ENCODE assay signal across 8 mouse cellular contexts in genomic region chr9:72699702-72700101, GRCm38 (mm10). TPM values are rescaled to one million over a fixed set of nuclear protein-coding genes. Genes with fewer than 3 reads are reported as not detected.
DNase-seq lines count a peak whose midpoint lies in the region; ATAC-seq and TF ChIP-seq lines count a peak whose summit lies in the region.

No protein-coding gene starts in this region.

- no peak overlapping the region for H3K4me3 ChIP-seq in hindbrain, postnatal 0 days (ENCODE audit: low read length)
- no peak overlapping the region for H3K4me3 ChIP-seq in hindbrain, embryonic 10.5 days
- no peak overlapping the region for H3K4me3 ChIP-seq in forebrain, embryonic 16.5 days (replicated peaks; ENCODE audit: low read length)

- no peak overlapping the region for H3K9ac ChIP-seq in hindbrain, postnatal 0 days (replicated peaks; ENCODE audit: low read length)
- H3K9ac ChIP-seq in forebrain, embryonic 16.5 days (replicated peaks; ENCODE audit: low read depth, low read length) = no peak overlapping the region

- intact Hi-C loops in left cerebral cortex, postnatal 4 days (cut with DNase I) = no loop called here

- ATAC-seq in hindbrain, postnatal 0 days = no peak
- ATAC-seq in forebrain, embryonic 16.5 days = no peak

- peaks cover 7% of the 10 kb centered on the region for H3K36me3 ChIP-seq in hindbrain, postnatal 0 days (ENCODE audit: insufficient read depth, low read length)
- peaks cover 99% of the 10 kb centered on the region for H3K36me3 ChIP-seq in hindbrain, embryonic 10.5 days
- H3K36me3 ChIP-seq in forebrain, embryonic 16.5 days (ENCODE audit: control insufficient read depth, insufficient read depth) = peaks cover 21% of the 10 kb centered on the region

- peak overlapping the region; percentile 51 for H3K27ac ChIP-seq in hindbrain, postnatal 0 days
- H3K27ac ChIP-seq in hindbrain, embryonic 10.5 days = no peak overlapping the region
- no peak overlapping the region for H3K27ac ChIP-seq in forebrain, embryonic 16.5 days (ENCODE audit: low read length)

- no peak overlapping the region for H3K4me2 ChIP-seq in hindbrain, postnatal 0 days (ENCODE audit: low read depth, low read length)
- no peak overlapping the region for H3K4me2 ChIP-seq in forebrain, embryonic 16.5 days (ENCODE audit: low read length)

- no peaks in the 10 kb centered on the region for H3K9me3 ChIP-seq in hindbrain, postnatal 0 days (ENCODE audit: low read length)
- no peaks in the 10 kb centered on the region for H3K9me3 ChIP-seq in hindbrain, embryonic 10.5 days
- H3K9me3 ChIP-seq in forebrain, embryonic 16.5 days (ENCODE audit: control insufficient read depth, low read length) = no peaks in the 10 kb centered on the region

- DNase-seq in hindbrain, postnatal 0 days (ENCODE audit: low spot score) = no peak
- no peak for DNase-seq in hindbrain, embryonic 10.5 days (ENCODE audit: low spot score)
- peak; percentile 40 for DNase-seq in adrenal gland, postnatal 14 days
- DNase-seq in gastrocnemius, postnatal 10 days = peak; percentile 49
- DNase-seq in liver = peak; percentile 78
- no peak for DNase-seq in embryo, embryonic 10.5 days (ENCODE audit: low spot score)
- DNase-seq in left cerebral cortex, postnatal 4 days = no peak

- TF ChIP-seq CTCF in hindbrain, postnatal 0 days (IDR thresholded peaks at IDR 0.05; ENCODE audit: low read depth) = no peak

- no peaks in the 10 kb centered on the region for H3K27me3 ChIP-seq in hindbrain, postnatal 0 days (ENCODE audit: insufficient read depth, low read length)
- H3K27me3 ChIP-seq in hindbrain, embryonic 10.5 days (ENCODE audit: insufficient read depth, poor library complexity, severe bottlenecking) = no peaks in the 10 kb centered on the region
- H3K27me3 ChIP-seq in forebrain, embryonic 16.5 days (replicated peaks; ENCODE audit: control insufficient read depth, insufficient read depth, low read length) = no peaks in the 10 kb centered on the region

- H3K4me1 ChIP-seq in hindbrain, postnatal 0 days (ENCODE audit: insufficient read depth, low read length) = peaks cover 6% of the 10 kb centered on the region; the same call in 1 of the 2 replicates
- peaks cover 5% of the 10 kb centered on the region; the same call in 1 of the 2 replicates for H3K4me1 ChIP-seq in hindbrain, embryonic 10.5 days (replicated peaks)
- H3K4me1 ChIP-seq in forebrain, embryonic 16.5 days (replicated peaks; ENCODE audit: control insufficient read depth, insufficient read depth, low read length) = peaks cover 19% of the 10 kb centered on the region

- WGBS in hindbrain, postnatal 0 days = 65% methylated on average over 3 of the region's 3 CpGs
- 87% methylated on average over 3 of the region's 3 CpGs for WGBS in hindbrain, embryonic 10.5 days
- 67% methylated on average over 3 of the region's 3 CpGs for WGBS in forebrain, embryonic 16.5 days

RNA-seq across cellular contexts. Expression of gene Nedd4, which starts 37.6 kb away (rescaled TPM):
- 393 and 416 TPM in 2 replicates for total RNA-seq in hindbrain, postnatal 0 days (2014; rRNA removed)
- polyA plus RNA-seq in hindbrain, postnatal 0 days (2015; fragmentation: Nextera tagmentation; extraction: Ambion mirVana) = 340 and 356 TPM in 2 replicates
- polyA plus RNA-seq in hindbrain, embryonic 10.5 days (2016; fragmentation: Nextera tagmentation; extraction: Ambion mirVana) = 556 and 636 TPM in 2 replicates
- 490 and 493 TPM in 2 replicates for total RNA-seq in adrenal gland, postnatal 14 days (2021)
- 100 to 1,000 TPM; 563 to 619 TPM for total RNA-seq in gastrocnemius, postnatal 10 days (2021)
- 415 and 474 TPM in 2 replicates for polyA plus RNA-seq in forebrain, embryonic 16.5 days (2015; fragmentation: Nextera tagmentation; extraction: Ambion mirVana)
- total RNA-seq in left cerebral cortex, postnatal 4 days (2021) = 100 to 1,000 TPM; 392 to 399 TPM

Comparison
In these comparisons a context has a peak if more than half of its experiments do, and no peak if none do; other contexts are left out.
1. DNase-seq: peak in adrenal gland, postnatal 14 days (single experiment), gastrocnemius, postnatal 10 days (single experiment) and liver (single experiment); none in hindbrain, postnatal 0 days (single experiment), hindbrain, embryonic 10.5 days (single experiment), embryo, embryonic 10.5 days (single experiment) and left cerebral cortex, postnatal 4 days (single experiment).